ENCODE assay signal across 22 mouse cellular contexts in the genomic region with DNA sequence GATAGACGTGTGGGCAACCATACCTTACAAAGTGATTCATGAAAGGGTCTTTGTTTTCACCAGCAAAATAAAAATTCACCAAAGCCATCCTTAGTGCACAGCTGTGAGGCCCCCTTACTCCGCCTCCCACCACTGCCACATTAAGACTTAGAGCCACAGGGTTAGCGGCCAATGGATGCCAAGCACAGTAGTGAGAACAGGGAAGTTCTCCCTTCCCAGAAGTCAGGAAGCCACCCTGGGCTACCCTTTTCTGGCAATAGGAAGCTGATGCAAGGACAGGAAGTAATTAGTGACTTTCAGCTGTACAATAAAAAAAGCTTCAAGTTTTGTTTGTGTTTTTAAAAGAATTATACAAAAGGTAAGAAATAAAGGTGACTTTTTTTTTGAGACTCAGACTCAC. TPM values are rescaled to one million over a fixed set of nuclear protein-coding genes. Genes with fewer than 3 reads are reported as not detected.
A peak's percentile ranks its signal among the peaks of the same experiment; 100 is the strongest.
DNase-seq lines count a peak whose midpoint lies in the region; ATAC-seq and TF ChIP-seq lines count a peak whose summit lies in the region.
"Had no signal": no experiment of that assay in that cellular context is flagged by ENCODE, and none has a peak within 500 bp of the region (broad histone marks: within the 10 kb centered on the region; RNA-seq: fewer than 3 reads in every experiment).

No protein-coding gene starts in this region.

- no peak overlapping the region for H3K27ac ChIP-seq in kidney, adult 2 months (ENCODE audit: insufficient read depth, low read depth, low read length)
- H3K27ac ChIP-seq in kidney, embryonic 15.5 days, result no peak overlapping the region; the same call in 1 of the 2 replicates
- no peak overlapping the region for H3K27ac ChIP-seq in midbrain, embryonic 11.5 days (ENCODE audit: low read depth, low read length)
- no peak overlapping the region for H3K27ac ChIP-seq in midbrain, embryonic 10.5 days (replicated peaks)
- 0 out of 2 replicates have a peak overlapping the region, but pooled peaks have one; percentile 15 for H3K27ac ChIP-seq in limb, embryonic 13.5 days
- no peak overlapping the region for H3K27ac ChIP-seq in midbrain, embryonic 16.5 days (ENCODE audit: low read length)
- H3K27ac ChIP-seq: forebrain, embryonic 15.5 days; heart, embryonic 13.5 days; hindbrain, postnatal 0 days had no signal

- H3K9me3 ChIP-seq in kidney, embryonic 15.5 days (replicated peaks), result no peaks in the 10 kb centered on the region
- no peaks in the 10 kb centered on the region; the same call in 1 of the 2 replicates for H3K9me3 ChIP-seq in midbrain, embryonic 11.5 days (ENCODE audit: control insufficient read depth, low read length)
- no peaks in the 10 kb centered on the region; the same call in 1 of the 2 replicates for H3K9me3 ChIP-seq in midbrain, embryonic 10.5 days (replicated peaks)
- H3K9me3 ChIP-seq in limb, embryonic 13.5 days, result 0 out of 2 replicates have a peak, but pooled peaks cover 4% of the 10 kb centered on the region
- no peaks in the 10 kb centered on the region for H3K9me3 ChIP-seq in midbrain, embryonic 16.5 days (replicated peaks; ENCODE audit: control insufficient read depth, low read length, poor library complexity, severe bottlenecking)
- H3K9me3 ChIP-seq: forebrain, embryonic 15.5 days; heart, embryonic 13.5 days; limb, embryonic 12.5 days had no signal

- no peaks in the 10 kb centered on the region for H3K27me3 ChIP-seq in kidney, adult 2 months (replicated peaks; ENCODE audit: control insufficient read depth, insufficient read depth, low read length)
- H3K27me3 ChIP-seq in kidney, embryonic 15.5 days, result no peaks in the 10 kb centered on the region
- no peaks in the 10 kb centered on the region for H3K27me3 ChIP-seq in midbrain, embryonic 11.5 days (ENCODE audit: control insufficient read depth, insufficient read depth, low read length)
- H3K27me3 ChIP-seq in midbrain, embryonic 10.5 days (ENCODE audit: low read depth, poor library complexity, severe bottlenecking), result no peaks in the 10 kb centered on the region
- no peaks in the 10 kb centered on the region for H3K27me3 ChIP-seq in limb, embryonic 13.5 days
- H3K27me3 ChIP-seq in midbrain, embryonic 16.5 days (ENCODE audit: control insufficient read depth, insufficient read depth, low read depth, low read length), result no peaks in the 10 kb centered on the region
- H3K27me3 ChIP-seq: forebrain, embryonic 15.5 days; heart, embryonic 13.5 days; limb, embryonic 12.5 days; Patski had no signal

- no peak overlapping the region for H3K9ac ChIP-seq in kidney, embryonic 15.5 days
- no peak overlapping the region for H3K9ac ChIP-seq in midbrain, embryonic 11.5 days (ENCODE audit: low read length)
- no peak overlapping the region for H3K9ac ChIP-seq in limb, embryonic 13.5 days
- no peak overlapping the region for H3K9ac ChIP-seq in midbrain, embryonic 16.5 days (ENCODE audit: low read depth, low read length)
- H3K9ac ChIP-seq: forebrain, embryonic 15.5 days; heart, embryonic 13.5 days; limb, embryonic 12.5 days had no signal

- H3K4me1 ChIP-seq in kidney, adult 2 months (ENCODE audit: control insufficient read depth, insufficient read depth, low read length), result 0 out of 2 replicates have a peak, but pooled peaks cover 6% of the 10 kb centered on the region
- peaks cover 42% of the 10 kb centered on the region for H3K4me1 ChIP-seq in kidney, embryonic 15.5 days
- H3K4me1 ChIP-seq in midbrain, embryonic 11.5 days (ENCODE audit: control insufficient read depth, insufficient read depth, low read length), result peaks cover 5% of the 10 kb centered on the region; the same call in 1 of the 2 replicates
- H3K4me1 ChIP-seq in midbrain, embryonic 10.5 days, result peaks cover 19% of the 10 kb centered on the region
- peaks cover 49% of the 10 kb centered on the region for H3K4me1 ChIP-seq in limb, embryonic 13.5 days
- peaks cover 9% of the 10 kb centered on the region for H3K4me1 ChIP-seq in midbrain, embryonic 16.5 days (ENCODE audit: control insufficient read depth, insufficient read depth, low read length)

- no peak overlapping the region for H3K4me2 ChIP-seq in kidney, embryonic 15.5 days
- no peak overlapping the region for H3K4me2 ChIP-seq in midbrain, embryonic 11.5 days
- no peak overlapping the region for H3K4me2 ChIP-seq in limb, embryonic 13.5 days (replicated peaks)
- H3K4me2 ChIP-seq in midbrain, embryonic 16.5 days (ENCODE audit: low read length), result no peak overlapping the region
- H3K4me2 ChIP-seq: forebrain, embryonic 15.5 days; heart, embryonic 13.5 days; limb, embryonic 12.5 days had no signal

- no peak for ATAC-seq in kidney, embryonic 15.5 days (replicated peaks; ENCODE audit: low FRiP score)
- no peak for ATAC-seq in midbrain, embryonic 11.5 days (ENCODE audit: low FRiP score)
- ATAC-seq in limb, embryonic 13.5 days (ENCODE audit: low FRiP score, low read depth), result no peak
- ATAC-seq in midbrain, embryonic 16.5 days, result no peak
- ATAC-seq: forebrain, embryonic 15.5 days; hindbrain, postnatal 0 days; intestine, postnatal 0 days; Patski had no signal

- TF ChIP-seq POLR2A in kidney, adult 2 months (IDR thresholded peaks at IDR 0.05; ENCODE audit: low read depth, low read length), result no peak

- peak; percentile 25 for DNase-seq in kidney, adult 2 months
- DNase-seq in midbrain, embryonic 11.5 days (ENCODE audit: low spot score, missing footprints), result peak; percentile 12
- no peak for DNase-seq in midbrain, embryonic 10.5 days (ENCODE audit: low spot score)
- DNase-seq in layer of hippocampus, adult 9-10 months (ENCODE audit: low spot score), result no peak
- DNase-seq: adrenal gland, postnatal 14 days; cerebellum, adult 11-12 months; cerebellum, postnatal 14 days; embryo, embryonic 11 days; kidney, postnatal 14 days; lung, postnatal 4 days; retina, postnatal 1 day; right cerebral cortex, postnatal 4 days had no signal

- no peak overlapping the region for H3K4me3 ChIP-seq in kidney, adult 2 months (ENCODE audit: insufficient read depth, low read depth, low read length)
- H3K4me3 ChIP-seq in kidney, embryonic 15.5 days (replicated peaks), result no peak overlapping the region
- H3K4me3 ChIP-seq in midbrain, embryonic 11.5 days (ENCODE audit: low read depth, low read length), result no peak overlapping the region
- no peak overlapping the region for H3K4me3 ChIP-seq in midbrain, embryonic 10.5 days
- no peak overlapping the region for H3K4me3 ChIP-seq in limb, embryonic 13.5 days
- no peak overlapping the region for H3K4me3 ChIP-seq in midbrain, embryonic 16.5 days (ENCODE audit: low read depth, low read length)
- H3K4me3 ChIP-seq: forebrain, embryonic 15.5 days; heart, embryonic 13.5 days; hindbrain, embryonic 10.5 days; limb, embryonic 12.5 days had no signal

- 78% methylated on average over 3 of the region's 3 CpGs for WGBS in kidney, adult 2 months
- WGBS in kidney, embryonic 15.5 days, result 72% methylated on average over 3 of the region's 3 CpGs
- WGBS in midbrain, embryonic 11.5 days, result 85% methylated on average over 3 of the region's 3 CpGs
- WGBS in midbrain, embryonic 10.5 days, result 89% methylated on average over 3 of the region's 3 CpGs
- WGBS in limb, embryonic 13.5 days, result 55% methylated on average over 3 of the region's 3 CpGs
- WGBS in midbrain, embryonic 16.5 days, result 76% methylated on average over 3 of the region's 3 CpGs

- H3K36me3 ChIP-seq in kidney, adult 2 months (ENCODE audit: control insufficient read depth, insufficient read depth, low read length), result peaks cover 2% of the 10 kb centered on the region; the same call in 1 of the 2 replicates
- peaks cover 30% of the 10 kb centered on the region for H3K36me3 ChIP-seq in kidney, embryonic 15.5 days
- no peaks in the 10 kb centered on the region for H3K36me3 ChIP-seq in midbrain, embryonic 11.5 days (ENCODE audit: control insufficient read depth, insufficient read depth, low read length)
- H3K36me3 ChIP-seq in midbrain, embryonic 10.5 days, result peaks cover 61% of the 10 kb centered on the region
- peaks cover 25% of the 10 kb centered on the region for H3K36me3 ChIP-seq in limb, embryonic 13.5 days
- H3K36me3 ChIP-seq in midbrain, embryonic 16.5 days (ENCODE audit: control insufficient read depth, insufficient read depth, low read length), result peaks cover 2% of the 10 kb centered on the region; the same call in 1 of the 2 replicates

- no peak for TF ChIP-seq CTCF in kidney, adult 2 months (conservative IDR thresholded peaks at IDR 0.05; ENCODE audit: insufficient read depth, insufficient read length, low read depth, low read length)

RNA-seq across cellular contexts. Expression of gene Klhl2, which starts 18.2 kb away (rescaled TPM):
- 14.0 and 15.6 TPM in 2 replicates for polyA plus RNA-seq in kidney, adult 2 months (2012; rRNA removed)
- polyA plus RNA-seq in kidney, embryonic 15.5 days (2015; fragmentation: Nextera tagmentation; extraction: Ambion mirVana), result 15.3 and 16.1 TPM in 2 replicates
- 18.9 and 19.4 TPM in 2 replicates for polyA plus RNA-seq in midbrain, embryonic 11.5 days (2014; fragmentation: Nextera tagmentation; extraction: Ambion mirVana)
- 9.3 and 11.3 TPM in 2 replicates for polyA plus RNA-seq in midbrain, embryonic 10.5 days (2016; fragmentation: Nextera tagmentation; extraction: Ambion mirVana)
- polyA plus RNA-seq in limb, embryonic 13.5 days (2015; fragmentation: Nextera tagmentation; extraction: Ambion mirVana), result 8.7 and 9.8 TPM in 2 replicates
- polyA plus RNA-seq in midbrain, embryonic 16.5 days (2015; fragmentation: Nextera tagmentation; extraction: Ambion mirVana), result 25.3 and 30.9 TPM in 2 replicates

Comparison
In these comparisons a context has a peak if more than half of its experiments do, and no peak if none do; other contexts are left out.
1. DNase-seq: peak in kidney, adult 2 months (single experiment) and midbrain, embryonic 11.5 days (single experiment); none in midbrain, embryonic 10.5 days (single experiment) and layer of hippocampus, adult 9-10 months (single experiment).